Mouse (Mus musculus) kidney, adult 2 months (tissue): ENCODE measurements around the gene Ckb.

ENCODE experiments used
- CTCF ChIP-seq: fragments of 200-500 bp; conservative IDR thresholded peaks from 2 replicates; pipeline ENCODE4 v1.5.1; 2011; ENCODE audit warnings: low read depth, mild to moderate bottlenecking, control low read depth, low read length, moderate library complexity, mixed read lengths; ENCODE audit not compliant: insufficient read depth, insufficient read length
- POLR2A ChIP-seq: fragments of 200-500 bp; IDR thresholded peaks from one replicate; pipeline ENCODE4 v1.6.1; 2011; ENCODE audit warnings: low read depth, low read length, control low read depth

- TF ChIP-seq CTCF (no peak), POLR2A (no peak)
These were observed 32.5 kb upstream of the Ckb start for GRCm38 (mm10) chr12:111704609-111705008.
